Mouse (Mus musculus): Measurements from ENCODE around the gene Blmh.
"Not testable (repeated sequence)": the region's sequence is repeated elsewhere in the genome, so short reads cannot be mapped to it uniquely, and the experiment has no call there.

Gene Blmh

GRCm38 (mm10) chr11:76916539-76917229, 7.9 kb upstream of the Blmh start:
- no peak for DNase-seq (ENCODE audit: low spot score in 2 of 2)

- no peak for DNase-seq (ENCODE audit: low spot score in 2 of 2)
Measured at GRCm38 (mm10) chr11:76917230-76917548, 7.4 kb upstream of the Blmh start.

GRCm38 (mm10) chr11:76920607-76921006, 4.0 kb upstream of the Blmh start:
- DNase-seq (ENCODE audit: low spot score in 2 of 2) = no peak

GRCm38 (mm10) chr11:76928586-76928985, 4.0 kb downstream of the Blmh start:
- DNase-seq (ENCODE audit: low spot score in 2 of 2) = not testable (repeated sequence)

GRCm38 (mm10) chr11:76933209-76933608, 8.6 kb downstream of the Blmh start:
- DNase-seq (ENCODE audit: low spot score in 2 of 2) = no peak

GRCm38 (mm10) chr11:76936578-76936977, 12.0 kb downstream of the Blmh start:
- DNase-seq (ENCODE audit: low spot score in 2 of 2) = no peak

GRCm38 (mm10) chr11:76944839-76945238, 20.2 kb downstream of the Blmh start:
- no peak for DNase-seq (ENCODE audit: low spot score in 2 of 2)

GRCm38 (mm10) chr11:76945386-76946202, 21.0 kb downstream of the Blmh start:
- peak; percentile 83 to 86 for DNase-seq (ENCODE audit: low spot score in 2 of 2)

- no peak for DNase-seq (ENCODE audit: low spot score in 2 of 2)
Measured at GRCm38 (mm10) chr11:76946203-76946585, 21.6 kb downstream of the Blmh start.

- peak in 1 of 2 experiments; percentile 23 for DNase-seq (ENCODE audit: low spot score in 2 of 2)
Measured at GRCm38 (mm10) chr11:76953536-76953935, 28.9 kb downstream of the Blmh start.

GRCm38 (mm10) chr11:76965703-76966102, 41.1 kb downstream of the Blmh start:
- DNase-seq (ENCODE audit: low spot score in 2 of 2) = no peak

- DNase-seq (ENCODE audit: low spot score in 2 of 2) = no peak
Measured at GRCm38 (mm10) chr11:76970328-76970727, 45.7 kb downstream of the Blmh start.

GRCm38 (mm10) chr11:76974680-76975319, 50.2 kb downstream of the Blmh start:
- no peak for DNase-seq (ENCODE audit: low spot score in 2 of 2)

- DNase-seq (ENCODE audit: low spot score in 2 of 2) = no peak
Measured at GRCm38 (mm10) chr11:76981570-76982141, 57.0 kb downstream of the Blmh start.

GRCm38 (mm10) chr11:76982415-76982814, 57.8 kb downstream of the Blmh start:
- no peak for DNase-seq (ENCODE audit: low spot score in 2 of 2)

- no peak for DNase-seq (ENCODE audit: low spot score in 2 of 2)
Measured at GRCm38 (mm10) chr11:76983641-76984040, 59.0 kb downstream of the Blmh start.

- no peak for DNase-seq (ENCODE audit: low spot score in 2 of 2)
Measured at GRCm38 (mm10) chr11:76984173-76984572, 59.6 kb downstream of the Blmh start.

GRCm38 (mm10) chr11:76990839-76991238, 66.2 kb downstream of the Blmh start:
- DNase-seq (ENCODE audit: low spot score in 2 of 2) = no peak

- DNase-seq (ENCODE audit: low spot score in 2 of 2) = no peak
Measured at GRCm38 (mm10) chr11:76992886-76993285, 68.3 kb downstream of the Blmh start.

GRCm38 (mm10) chr11:76995966-76996672, 71.5 kb downstream of the Blmh start:
- no peak for DNase-seq (ENCODE audit: low spot score in 2 of 2)

GRCm38 (mm10) chr11:76997305-76997704, 72.7 kb downstream of the Blmh start:
- DNase-seq (ENCODE audit: low spot score in 2 of 2) = peak; percentile 16 to 37

Data from right cerebral cortex, postnatal 36 days (tissue).